Mouse (Mus musculus) mouse embryonic stem cell (cell line): ENCODE results near the gene Angptl1.

Experiments
- in situ Hi-C, 2 experiments: fragments of 300-500 bp; cut with MboI; formaldehyde crosslinking; loops; 1 replicate in 1 of 2; 3 replicates in 1 of 2; pipeline ENCODE4 v1.14.3; 2019 to 2020; ENCODE audit warnings: low sequenced_read_pairs in 2 of 2, low pct_unique_long_range_greater_than_20kb in 1 of 2, mixed read lengths in 1 of 2; ENCODE audit not compliant: unreplicated experiment in 1 of 2

The Angptl1 gene

GRCm38 (mm10) chr1:156861475-156862043 lies 23.2 kb downstream of the Angptl1 start:
- in situ Hi-C loops = no loop called here

GRCm38 (mm10) chr1:156863726-156864125 lies 25.4 kb downstream of the Angptl1 start:
- in situ Hi-C loops = no loop called here

- in situ Hi-C loops = no loop called here
Observed at GRCm38 (mm10) chr1:156864240-156864639, 25.9 kb downstream of the Angptl1 start.

- in situ Hi-C loops = no loop called here
Observed at GRCm38 (mm10) chr1:156870028-156870427, 31.7 kb downstream of the Angptl1 start.

GRCm38 (mm10) chr1:156870616-156871015 lies 32.3 kb downstream of the Angptl1 start:
- in situ Hi-C loops = no loop called here

GRCm38 (mm10) chr1:156884782-156885181 lies 46.4 kb downstream of the Angptl1 start:
- in situ Hi-C loops = no loop called here

- in situ Hi-C loops = no loop called here
Observed at GRCm38 (mm10) chr1:156885879-156886278, 47.5 kb downstream of the Angptl1 start.

GRCm38 (mm10) chr1:156888830-156889229 lies 50.5 kb downstream of the Angptl1 start:
- in situ Hi-C loops = no loop called here

GRCm38 (mm10) chr1:156891561-156891960 lies 53.2 kb downstream of the Angptl1 start:
- in situ Hi-C loops = loop anchor here in 1 of 2 experiments (10.0 kb wide), 1 partner anchor 147 kb away; no protein-coding TSS in a partner anchor

GRCm38 (mm10) chr1:156901689-156902088 lies 63.3 kb downstream of the Angptl1 start:
- in situ Hi-C loops = no loop called here

- in situ Hi-C loops = no loop called here
Observed at GRCm38 (mm10) chr1:156903899-156904298, 65.5 kb downstream of the Angptl1 start.

GRCm38 (mm10) chr1:156905660-156906059 lies 67.3 kb downstream of the Angptl1 start:
- in situ Hi-C loops = no loop called here

GRCm38 (mm10) chr1:156909265-156909664 lies 70.9 kb downstream of the Angptl1 start:
- in situ Hi-C loops = no loop called here

GRCm38 (mm10) chr1:156909866-156910265 lies 71.5 kb downstream of the Angptl1 start:
- in situ Hi-C loops = no loop called here
